Mouse (Mus musculus) C2C12 (cell line): ENCODE data around the gene Adcy10.

ENCODE experiments used
- CEBPB ChIP-seq: IDR thresholded peaks from one replicate; pipeline ENCODE4 v1.6.1; 2011; ENCODE audit warnings: low read depth, mild to moderate bottlenecking, control low read depth, moderate library complexity
- CTCF ChIP-seq: IDR thresholded peaks from one replicate; pipeline ENCODE4 v1.5.1; 2011; ENCODE audit not compliant: control insufficient read depth, insufficient read depth, insufficient read length
- MAX ChIP-seq: IDR thresholded peaks from one replicate; pipeline ENCODE4 v1.6.1; 2011; ENCODE audit warnings: mild to moderate bottlenecking, control low read depth
- MYOG ChIP-seq: IDR thresholded peaks from one replicate; pipeline ENCODE4 v1.6.1; 2011; ENCODE audit not compliant: control insufficient read depth, insufficient read length; ENCODE audit errors: extremely low read depth
- USF1 ChIP-seq: IDR thresholded peaks from one replicate; pipeline ENCODE4 v1.6.1; 2011; ENCODE audit warnings: low read depth, mild to moderate bottlenecking, control low read depth, moderate library complexity

DNA sequence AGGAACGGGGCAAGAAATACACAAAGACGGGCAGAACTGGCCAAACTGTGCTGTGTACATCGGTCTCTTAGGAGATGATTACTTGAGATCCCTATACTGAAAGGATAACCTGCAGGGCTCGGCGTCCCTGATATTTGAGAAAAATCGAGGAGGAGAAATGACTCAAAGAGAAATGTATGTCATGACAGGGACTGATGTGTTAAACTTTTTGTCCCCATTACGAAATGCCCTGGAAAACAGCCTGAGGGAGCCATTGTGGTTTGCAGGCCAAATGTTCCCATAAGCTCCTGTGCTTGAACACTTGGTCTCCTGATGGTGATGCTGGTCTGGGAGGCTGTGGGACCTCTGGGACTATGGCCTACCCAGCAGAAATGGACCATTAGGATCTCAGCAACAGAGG, 35.7 kb downstream of the Adcy10 start:
- TF ChIP-seq CTCF (no peak), USF1 (no peak), MAX (no peak), MYOG (no peak), CEBPB (no peak)
